Mouse (Mus musculus): ENCODE data around the gene Cox14.
"Not testable (repeated sequence)": the region's sequence is repeated elsewhere in the genome, so short reads cannot be mapped to it uniquely, and the experiment has no call there.

Cox14 gene

DNA sequence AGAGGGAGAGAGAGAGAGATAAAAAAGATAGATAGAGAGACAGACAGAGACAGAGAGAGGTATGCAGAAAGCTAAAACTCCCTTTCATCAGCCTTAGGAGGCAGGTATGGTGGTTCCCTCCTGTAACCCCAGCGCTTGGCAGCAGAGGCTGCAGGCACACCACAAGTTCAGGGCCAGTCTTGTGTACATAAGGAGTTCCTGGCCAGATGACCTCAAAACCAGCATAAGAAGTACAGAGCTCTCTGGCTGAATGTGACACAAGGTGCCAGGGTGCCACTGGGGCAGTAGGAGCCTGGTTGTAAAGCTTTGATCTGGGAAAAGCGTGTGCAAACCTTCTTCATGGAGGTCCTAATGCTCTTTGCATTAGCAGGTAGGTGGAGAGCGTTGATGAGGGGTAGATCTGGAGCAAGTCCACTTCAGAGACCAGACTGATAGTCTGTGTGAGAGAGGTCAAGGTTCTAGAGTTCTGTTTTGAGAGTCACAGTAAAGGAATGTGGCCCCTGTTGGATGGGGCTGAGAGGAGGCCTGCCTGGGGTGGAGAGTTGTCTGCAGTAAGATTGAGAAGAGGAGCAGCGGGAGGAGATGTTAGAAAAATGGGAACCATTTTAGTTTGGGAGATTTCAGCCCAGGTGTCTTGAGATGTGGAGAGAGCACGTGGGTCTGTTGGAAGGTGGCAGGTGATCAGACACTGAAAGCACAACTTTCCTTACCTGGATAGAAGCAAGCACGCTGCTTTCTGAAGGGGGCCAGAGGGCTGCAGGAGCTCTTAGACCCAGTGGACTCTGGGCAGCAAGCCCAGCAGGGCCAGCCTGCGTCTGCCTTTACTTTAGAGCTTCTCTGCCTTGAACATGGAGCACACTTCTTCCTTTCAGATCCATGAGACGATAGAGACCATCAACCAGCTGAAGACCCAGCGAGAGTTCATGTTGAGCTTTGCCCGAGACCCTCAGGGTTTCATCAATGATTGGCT lies 14.9 kb upstream of the Cox14 start:
- DNase-seq, result no peak

- no peak for DNase-seq
These were observed 13.9 kb upstream of the Cox14 start for GRCm38 (mm10) chr15:99711491-99711890.

- no peak for DNase-seq
These were observed 12.5 kb upstream of the Cox14 start for GRCm38 (mm10) chr15:99712666-99713559.

DNA sequence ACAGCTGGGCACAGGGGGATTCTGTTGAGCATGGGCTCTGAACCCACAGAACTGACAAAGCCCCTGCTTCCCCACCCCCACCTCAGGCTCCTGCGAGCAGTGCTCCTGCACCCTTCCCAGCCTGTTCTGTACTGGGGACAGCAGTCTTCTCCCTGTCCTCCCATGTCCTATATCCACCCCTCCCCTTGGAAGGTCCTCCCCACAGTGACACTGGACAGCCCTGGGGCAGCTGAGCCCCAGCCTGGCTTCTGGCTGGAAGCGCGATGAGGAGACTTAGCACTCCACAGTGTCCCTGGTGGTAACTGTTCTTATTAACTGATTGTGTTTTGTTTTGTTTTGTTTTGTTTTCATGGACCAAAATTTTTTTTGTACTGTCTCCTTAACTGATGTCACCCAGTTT lies 11.8 kb upstream of the Cox14 start:
- DNase-seq, result no peak

- no peak for DNase-seq
These were observed 11.2 kb upstream of the Cox14 start for GRCm38 (mm10) chr15:99714206-99714605.

- peak; percentile 88 for DNase-seq
These were observed 10.6 kb upstream of the Cox14 start for GRCm38 (mm10) chr15:99714858-99715257.

- DNase-seq, result no peak
These were observed 10.0 kb upstream of the Cox14 start for GRCm38 (mm10) chr15:99715361-99715865.

GRCm38 (mm10) chr15:99715982-99716746 lies 9.3 kb upstream of the Cox14 start:
- peak; percentile 77 for DNase-seq

GRCm38 (mm10) chr15:99716814-99717213 lies 8.6 kb upstream of the Cox14 start:
- no peak for DNase-seq

GRCm38 (mm10) chr15:99717386-99718334 lies 7.8 kb upstream of the Cox14 start, which contains the start of gene Gpd1:
Gene Gpd1 (plus strand): TSS chr15:99717515.
- peak; percentile 88 for DNase-seq

- DNase-seq, result peak; percentile 72
These were observed 6.9 kb upstream of the Cox14 start for GRCm38 (mm10) chr15:99718461-99719021.

DNA sequence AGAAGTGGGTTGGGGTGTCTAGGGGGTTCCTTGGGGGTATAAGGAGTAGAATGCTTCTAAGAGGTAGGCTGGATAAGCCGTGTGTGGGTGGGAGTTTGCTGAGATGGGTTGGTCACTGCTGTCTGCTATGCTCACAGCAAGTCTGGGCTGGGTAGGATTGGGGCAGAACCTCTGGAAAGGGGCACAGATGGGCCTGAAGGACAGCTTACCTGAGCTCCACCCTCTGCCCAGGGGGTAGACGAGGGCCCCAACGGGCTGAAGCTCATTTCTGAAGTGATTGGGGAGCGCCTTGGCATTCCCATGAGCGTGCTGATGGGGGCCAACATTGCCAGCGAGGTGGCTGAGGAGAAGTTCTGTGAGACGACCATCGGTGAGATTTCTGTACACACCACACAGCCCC lies 5.6 kb upstream of the Cox14 start:
- DNase-seq, result no peak

DNA sequence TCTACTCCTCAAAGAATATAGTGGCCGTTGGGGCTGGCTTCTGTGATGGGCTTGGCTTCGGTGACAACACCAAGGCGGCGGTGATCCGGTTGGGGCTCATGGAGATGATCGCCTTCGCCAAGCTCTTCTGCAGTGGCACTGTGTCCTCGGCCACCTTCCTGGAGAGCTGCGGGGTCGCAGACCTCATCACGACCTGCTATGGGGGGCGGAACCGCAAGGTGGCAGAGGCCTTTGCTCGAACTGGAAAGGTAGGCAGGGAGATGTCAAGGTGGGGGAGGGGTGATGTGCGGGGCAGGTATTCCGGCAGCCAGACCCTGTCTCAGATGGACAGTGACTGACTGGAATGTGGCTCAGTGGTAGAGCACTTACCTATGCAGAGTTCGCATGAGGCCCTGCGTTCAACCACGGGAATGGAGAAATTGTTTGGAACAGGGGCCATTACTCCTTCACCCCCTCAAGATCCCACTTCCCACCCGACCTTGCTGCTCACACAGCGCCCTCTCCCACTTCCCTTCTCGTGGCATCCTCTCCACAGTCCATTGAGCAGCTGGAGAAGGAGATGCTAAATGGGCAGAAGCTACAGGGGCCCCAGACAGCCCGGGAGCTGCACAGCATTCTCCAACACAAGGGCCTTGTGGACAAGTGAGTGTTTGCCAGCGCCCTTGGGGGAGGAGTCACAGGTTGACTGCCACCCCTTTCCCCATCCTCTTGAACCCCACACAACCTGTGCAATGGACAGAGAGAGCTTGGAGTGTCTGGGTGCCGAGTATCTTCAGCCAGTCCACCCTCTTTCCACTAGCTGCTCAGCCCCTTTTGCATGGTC lies 3.3 kb upstream of the Cox14 start:
- no peak for DNase-seq

DNA sequence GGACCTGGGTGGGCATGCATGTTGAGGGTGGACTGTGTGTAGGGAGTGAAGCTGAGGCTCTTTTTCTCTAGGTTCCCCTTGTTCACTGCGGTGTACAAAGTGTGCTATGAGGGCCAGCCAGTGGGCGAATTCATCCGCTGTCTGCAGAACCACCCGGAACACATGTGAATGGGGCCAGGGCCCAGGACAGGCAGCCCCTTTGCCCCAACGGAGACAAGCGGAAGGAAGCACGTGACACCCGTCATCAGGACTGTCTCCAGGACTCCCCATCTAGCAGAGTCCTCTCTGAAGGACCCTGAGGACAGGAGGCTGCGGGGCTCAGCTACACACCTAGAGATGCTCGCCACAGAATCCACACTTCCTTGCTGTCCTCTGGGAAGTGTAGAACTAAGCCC lies 2.3 kb upstream of the Cox14 start:
- DNase-seq, result no peak

- DNase-seq, result peak; percentile 74
These were observed 1.7 kb upstream of the Cox14 start for GRCm38 (mm10) chr15:99723515-99724291.

- DNase-seq, result peak; percentile 89
These were observed 961 bp upstream of the Cox14 start for GRCm38 (mm10) chr15:99724292-99725021.

DNA sequence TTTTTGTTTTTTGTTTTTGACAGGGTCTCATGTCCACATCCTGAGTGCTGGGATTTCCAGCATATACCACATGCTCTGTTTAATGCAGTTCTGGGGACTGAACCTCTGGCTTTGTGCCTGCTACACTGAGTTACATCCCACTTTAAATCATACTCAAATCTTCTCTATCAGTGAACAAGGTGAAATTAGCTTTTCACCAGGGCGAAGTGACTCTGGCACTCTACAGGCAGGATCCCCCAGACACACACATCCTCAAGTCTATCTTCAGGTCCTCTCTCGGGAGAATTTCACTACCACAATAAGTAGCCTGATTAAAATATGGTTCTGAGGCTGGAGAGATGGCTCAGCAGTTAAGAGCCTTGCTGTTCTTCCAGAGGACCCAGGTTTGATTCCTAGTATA lies 1.1 kb downstream of the Cox14 start:
- no peak for DNase-seq

- DNase-seq, result not testable (repeated sequence)
These were observed 1.6 kb downstream of the Cox14 start for GRCm38 (mm10) chr15:99727039-99727438.

Measured in kidney, postnatal 14 days (tissue).